Mouse (Mus musculus) embryonic facial prominence, embryonic 14.5 days (tissue): Measurements from ENCODE around the gene Bmp6. TPM values are rescaled to one million over a fixed set of nuclear protein-coding genes. Genes with fewer than 3 reads are reported as not detected.

ENCODE experiments used
- ATAC-seq: fragments of 200-750 bp; cut with Nextera tagmentation; 2 replicates; pipeline ENCODE4 v1.8.0; 2017; ENCODE audit warnings: low read depth, moderate number of reproducible peaks, moderate TSS enrichment
- DNase-seq: peaks from one replicate; pipeline ENCODE4 v3.0.0-alpha.2; 2015; ENCODE audit warnings: low spot score
- H3K27ac ChIP-seq: fragments of 300-500 bp; sonication (generic); replicated peaks from 2 replicates; pipeline ENCODE4 v1.5.1; 2014; ENCODE audit warnings: low read depth, mild to moderate bottlenecking, low read length, moderate library complexity
- H3K27me3 ChIP-seq: fragments of 300-500 bp; sonication (generic); replicated peaks from 2 replicates; pipeline ENCODE4 v1.6.1; 2014; ENCODE audit warnings: low read length; ENCODE audit not compliant: control insufficient read depth, insufficient read depth
- H3K36me3 ChIP-seq: fragments of 300-500 bp; sonication (generic); 2 replicates; pipeline ENCODE4 v1.6.1; 2014; ENCODE audit warnings: low read length, mixed read lengths; ENCODE audit not compliant: control insufficient read depth, insufficient read depth
- H3K4me1 ChIP-seq: fragments of 300-500 bp; sonication (generic); 2 replicates; pipeline ENCODE4 v1.6.1; 2014; ENCODE audit warnings: antibody characterized with exemption, low read length; ENCODE audit not compliant: control insufficient read depth, insufficient read depth
- H3K4me2 ChIP-seq: fragments of 300-500 bp; sonication (generic); 2 replicates; pipeline ENCODE4 v1.6.1; 2014; ENCODE audit warnings: low read depth, mild to moderate bottlenecking, low read length, moderate library complexity, mixed read lengths
- H3K4me3 ChIP-seq: fragments of 300-500 bp; sonication (generic); 2 replicates; pipeline ENCODE4 v1.5.1; 2014; ENCODE audit warnings: low read depth, mild to moderate bottlenecking, low read length
- H3K9ac ChIP-seq: fragments of 300-500 bp; sonication (generic); 2 replicates; pipeline ENCODE4 v1.6.1; 2014; ENCODE audit warnings: low read depth, mild to moderate bottlenecking, low read length, moderate library complexity, mixed read lengths
- H3K9me3 ChIP-seq: fragments of 300-500 bp; sonication (generic); 2 replicates; pipeline ENCODE4 v1.6.1; 2016; ENCODE audit warnings: low read length; ENCODE audit not compliant: control insufficient read depth
- WGBS: fragments of 180-500 bp; shearing (Covaris S2); extraction: QIAGEN DNeasy Blood & Tissue Kit; methylation state at CpG from one replicate; pipeline ENCODE4 v1.1.7; 2014; 5-methylcytosine and 5-hydroxymethylcytosine counted together
- polyA plus RNA-seq: library from polyadenylated mRNA; unstranded; fragments of >200 nt; fragmentation: Nextera tagmentation; extraction: Ambion mirVana; gene quantifications from 2 replicates; pipeline ENCODE4 v1.2.1, GENCODE M21; 2014

The Bmp6 gene
- polyA plus RNA-seq, result 3.7 and 3.9 TPM in 2 replicates

DNA sequence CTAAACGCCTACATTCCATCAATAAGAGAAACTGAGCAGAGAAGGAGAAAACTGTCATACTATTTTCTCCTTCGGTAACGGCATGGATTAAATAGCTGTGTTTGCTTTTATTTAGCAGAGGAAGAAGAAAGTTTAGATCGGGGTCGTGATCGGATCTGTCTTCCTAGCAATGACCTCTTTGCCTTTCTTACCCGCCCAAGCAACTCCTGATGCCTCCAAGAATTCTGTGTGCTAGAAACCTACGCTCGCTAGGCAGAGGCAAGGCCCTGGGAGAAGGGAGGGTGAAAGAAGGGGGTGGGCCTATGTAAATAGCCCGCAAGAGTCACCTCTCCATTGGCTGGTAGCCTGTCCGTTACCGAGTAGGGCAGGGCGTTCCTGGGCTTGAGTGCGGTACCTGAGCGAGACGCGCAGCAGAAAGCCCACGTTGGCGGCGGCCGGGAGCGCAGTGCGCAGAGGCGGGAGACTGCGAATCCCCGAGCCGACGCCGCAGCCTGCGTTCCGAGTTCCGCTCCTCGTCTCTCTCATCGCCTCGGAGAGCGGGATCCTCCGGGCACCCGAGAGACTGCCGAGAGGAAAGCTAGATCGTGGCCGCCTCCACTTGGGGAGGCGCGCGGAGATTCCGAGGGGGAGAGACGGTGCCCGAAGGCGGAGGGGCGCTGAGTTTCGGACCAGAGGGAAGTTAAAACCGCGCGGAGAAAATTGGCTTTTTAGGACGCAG, at the start of gene Bmp6:
Gene Bmp6, plus strand, starts transcription at position 395 of the 718 bp plus-strand sequence.
- Histone ChIP-seq H3K27ac (no peak within 1 kb of the TSS; the same call in 1 of the 2 replicates), H3K9ac (peak within 1 kb of the TSS; percentile 61), H3K4me3 (peak within 1 kb of the TSS; percentile 52), H3K9me3 (no peaks in the 10 kb centered on the region), H3K4me2 (peak within 1 kb of the TSS; percentile 93), H3K4me1 (peaks cover 18% of the 10 kb centered on the region), H3K36me3 (no peaks in the 10 kb centered on the region), H3K27me3 (peaks cover 44% of the 10 kb centered on the region)
- ATAC-seq (peak; percentile 98), DNase-seq (peak; percentile 96)
- 3% methylated on average over 48 of the region's 54 CpGs for WGBS

DNA sequence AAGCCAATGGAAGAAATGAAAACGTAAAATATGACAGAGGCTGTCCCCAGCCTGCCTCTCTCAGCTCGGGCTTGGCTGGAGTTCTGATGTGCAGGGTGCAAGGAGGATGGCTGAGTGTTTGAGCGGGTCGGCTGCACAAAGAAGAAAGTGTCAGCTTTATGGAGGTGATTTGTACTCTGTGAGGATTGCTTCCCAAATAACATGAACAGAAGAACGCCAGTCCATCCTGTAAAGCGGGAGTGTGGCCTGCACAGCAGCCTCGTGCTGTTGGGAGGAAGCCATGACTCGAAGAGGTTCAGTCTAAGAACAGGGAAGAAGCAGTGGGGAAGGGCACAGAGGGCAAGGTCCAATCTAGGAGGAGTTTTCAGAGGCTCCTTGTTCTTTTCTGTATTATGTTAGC, 48.7 kb upstream of the Bmp6 start:
- Histone ChIP-seq H3K27ac (no peak overlapping the region), H3K4me1 (0 out of 2 replicates have a peak, but pooled peaks cover under 1% of the 10 kb centered on the region), H3K9me3 (no peaks in the 10 kb centered on the region), H3K36me3 (no peaks in the 10 kb centered on the region), H3K4me3 (no peak overlapping the region), H3K4me2 (no peak overlapping the region), H3K27me3 (no peaks in the 10 kb centered on the region), H3K9ac (no peak overlapping the region)
- 65% methylated on average over 8 of the region's 8 CpGs for WGBS
- DNase-seq (no peak), ATAC-seq (no peak)

DNA sequence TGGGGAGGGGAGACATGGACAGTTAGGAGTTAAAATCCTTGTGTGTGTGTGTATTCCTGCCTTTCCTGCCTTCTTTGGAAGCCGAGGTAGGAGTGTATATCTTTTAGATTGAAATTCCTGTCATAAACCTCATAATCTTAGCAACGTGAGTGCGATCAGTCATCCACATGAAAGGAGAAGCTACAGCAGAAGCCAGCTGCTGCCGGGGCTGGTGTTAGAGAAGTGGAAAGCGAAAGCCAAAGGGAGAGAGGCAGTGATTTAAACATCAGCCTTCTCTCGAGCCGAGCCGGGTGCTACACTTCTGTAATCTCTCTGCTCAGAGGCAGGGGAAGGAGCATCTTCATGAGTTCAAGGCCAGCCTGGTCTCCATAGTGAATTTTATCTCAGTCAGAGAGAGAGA, 48.3 kb upstream of the Bmp6 start:
- no peak for DNase-seq
- Histone ChIP-seq H3K27me3 (no peaks in the 10 kb centered on the region), H3K4me3 (no peak overlapping the region), H3K36me3 (no peaks in the 10 kb centered on the region), H3K9ac (no peak overlapping the region), H3K27ac (no peak overlapping the region), H3K9me3 (no peaks in the 10 kb centered on the region), H3K4me1 (no peaks in the 10 kb centered on the region), H3K4me2 (no peak overlapping the region)
- WGBS, result 62% methylated on average over 8 of the region's 8 CpGs
- no peak for ATAC-seq

DNA sequence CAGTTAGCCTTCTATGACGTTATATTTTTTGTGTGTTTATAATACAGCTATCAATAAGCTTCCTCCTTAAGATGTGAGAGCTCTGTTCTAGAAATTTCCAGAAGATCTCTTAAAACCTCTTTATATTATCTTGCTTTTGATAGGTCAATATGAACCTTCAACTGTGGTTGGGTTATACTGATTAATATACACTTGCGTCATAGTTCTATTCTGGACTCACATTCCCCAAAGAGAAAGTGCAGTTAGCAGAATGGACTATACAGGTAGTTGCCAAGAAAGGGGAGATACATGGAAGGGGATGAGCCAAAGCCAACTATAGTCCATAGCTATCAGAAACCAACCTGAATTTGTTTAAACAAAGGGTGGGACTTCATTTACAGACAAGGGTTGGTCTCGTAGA, 33.8 kb upstream of the Bmp6 start:
- no peak overlapping the region for H3K9ac ChIP-seq
- no peaks in the 10 kb centered on the region for H3K4me1 ChIP-seq
- no peak overlapping the region for H3K4me2 ChIP-seq
- DNase-seq, result no peak
- no peak overlapping the region for H3K27ac ChIP-seq
- no peak overlapping the region for H3K4me3 ChIP-seq
- no peaks in the 10 kb centered on the region for H3K36me3 ChIP-seq
- WGBS, result 89% methylated on average over 3 of the region's 3 CpGs
- no peak for ATAC-seq
- no peaks in the 10 kb centered on the region for H3K9me3 ChIP-seq
- no peaks in the 10 kb centered on the region for H3K27me3 ChIP-seq

DNA sequence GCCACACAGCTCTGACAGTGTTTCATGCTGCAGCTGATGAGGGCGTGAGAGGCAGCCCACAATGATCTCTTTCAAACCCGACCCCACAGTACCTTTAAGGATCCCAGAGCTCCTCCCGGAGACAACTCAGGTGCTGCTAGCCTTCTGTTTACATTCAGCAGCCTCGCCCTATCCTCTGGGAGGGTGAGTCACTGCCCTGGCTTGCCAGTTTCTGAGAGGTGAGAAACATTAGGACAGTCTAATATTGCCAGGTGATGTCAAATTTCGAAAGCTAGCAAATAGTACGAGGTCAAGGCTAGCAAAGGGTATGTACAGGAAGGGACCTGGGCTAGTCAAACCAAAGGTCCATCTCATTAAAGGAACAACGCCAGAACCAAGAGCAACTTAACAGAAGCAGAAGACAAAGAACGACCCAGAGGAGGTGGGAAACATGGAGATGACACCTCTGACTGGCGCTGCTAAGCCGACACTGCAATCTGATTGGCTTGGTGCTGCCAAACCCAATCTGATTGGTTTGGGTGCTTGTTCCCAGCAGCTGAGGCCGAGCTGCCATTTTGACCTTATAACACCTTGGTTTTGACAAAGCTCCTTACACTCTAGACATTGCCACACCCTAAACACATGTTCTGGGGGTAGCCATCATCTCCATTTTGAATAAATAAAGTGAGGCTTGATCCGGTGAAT, 32.4 kb upstream of the Bmp6 start:
- H3K9me3 ChIP-seq, result no peaks in the 10 kb centered on the region
- no peaks in the 10 kb centered on the region for H3K36me3 ChIP-seq
- no peak overlapping the region for H3K9ac ChIP-seq
- DNase-seq (peak; percentile 44), ATAC-seq (peak; percentile 62)
- 73% methylated on average over 12 of the region's 12 CpGs for WGBS
- no peak overlapping the region for H3K27ac ChIP-seq
- no peaks in the 10 kb centered on the region for H3K4me1 ChIP-seq
- H3K27me3 ChIP-seq, result no peaks in the 10 kb centered on the region
- H3K4me3 ChIP-seq, result no peak overlapping the region
- H3K4me2 ChIP-seq, result no peak overlapping the region

DNA sequence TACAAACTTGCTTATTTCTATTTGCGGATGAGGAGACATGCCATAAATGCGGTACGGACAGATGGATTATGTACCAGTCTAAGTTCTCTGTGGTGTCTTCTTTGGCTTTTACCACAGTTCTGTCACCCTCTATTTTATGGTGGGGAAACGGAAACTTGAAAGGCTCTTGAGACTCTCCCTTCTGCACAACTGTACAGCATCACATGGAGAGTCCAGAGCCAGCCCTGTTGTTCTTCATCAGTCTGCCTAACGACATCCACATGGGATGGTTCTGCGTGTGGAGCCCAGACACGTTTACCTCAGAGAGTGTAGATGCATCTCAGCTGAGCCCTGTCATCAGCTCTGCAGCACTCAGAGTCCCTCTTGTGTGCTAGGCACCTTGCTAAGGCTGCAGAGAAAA, 30.3 kb upstream of the Bmp6 start:
- Histone ChIP-seq H3K9ac (no peak overlapping the region), H3K27ac (no peak overlapping the region), H3K27me3 (no peaks in the 10 kb centered on the region), H3K36me3 (no peaks in the 10 kb centered on the region), H3K4me2 (no peak overlapping the region), H3K4me1 (no peaks in the 10 kb centered on the region), H3K9me3 (no peaks in the 10 kb centered on the region), H3K4me3 (no peak overlapping the region)
- 51% methylated on average over 7 of the region's 7 CpGs for WGBS
- DNase-seq (peak; percentile 34), ATAC-seq (no peak)

DNA sequence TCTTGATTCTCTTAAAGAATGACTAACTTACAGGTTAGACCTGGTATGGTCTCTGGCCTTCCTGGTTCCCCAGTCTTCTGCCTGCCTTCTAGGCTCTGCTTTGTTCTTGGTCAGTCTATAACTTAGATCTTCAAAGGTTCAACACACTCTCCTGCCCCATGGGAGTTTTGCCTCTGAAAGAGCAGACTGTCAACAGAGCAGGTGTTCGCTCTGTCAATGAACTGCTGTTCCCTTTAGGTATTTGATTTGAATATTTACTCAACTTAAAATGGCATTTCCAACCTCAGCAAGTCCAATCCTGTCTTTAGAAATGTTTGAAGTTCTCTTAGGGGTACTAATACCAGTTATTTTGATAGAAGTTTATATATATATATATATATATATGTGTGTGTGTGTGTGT, 26.5 kb upstream of the Bmp6 start:
- 74% methylated on average over 1 of the region's 1 CpGs for WGBS
- Histone ChIP-seq H3K4me1 (peaks cover 3% of the 10 kb centered on the region; the same call in 1 of the 2 replicates), H3K9ac (no peak overlapping the region), H3K4me3 (no peak overlapping the region), H3K9me3 (no peaks in the 10 kb centered on the region), H3K4me2 (no peak overlapping the region), H3K36me3 (no peaks in the 10 kb centered on the region), H3K27me3 (no peaks in the 10 kb centered on the region), H3K27ac (no peak overlapping the region)
- no peak for DNase-seq
- ATAC-seq, result no peak

DNA sequence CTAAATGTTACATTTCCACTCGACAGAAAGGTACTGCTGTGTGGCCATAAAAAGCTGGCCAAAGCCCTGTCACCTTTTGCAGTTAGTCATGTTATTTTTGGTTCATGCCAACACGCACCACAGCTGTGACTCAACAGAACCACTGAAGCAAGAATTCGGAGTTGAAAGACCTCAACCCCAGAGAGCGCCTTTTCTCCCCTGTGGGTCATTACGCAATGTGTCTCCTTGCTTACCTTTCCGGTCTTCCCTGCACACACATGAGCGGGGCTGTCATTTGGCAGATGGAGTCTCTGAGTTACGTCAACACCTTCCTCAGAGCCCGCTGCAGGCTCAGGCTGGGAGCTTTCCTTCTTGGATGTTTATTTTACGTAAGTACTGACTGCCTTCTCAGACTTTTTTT, 24.6 kb upstream of the Bmp6 start:
- H3K4me2 ChIP-seq, result peak overlapping the region; percentile 18; the same call in 1 of the 2 replicates
- 44% methylated on average over 10 of the region's 10 CpGs for WGBS

More for the DNA sequence above, 24.6 kb upstream of the Bmp6 start:
- Histone ChIP-seq H3K27me3 (no peaks in the 10 kb centered on the region), H3K4me1 (peaks cover 3% of the 10 kb centered on the region; the same call in 1 of the 2 replicates), H3K4me3 (no peak overlapping the region), H3K9me3 (no peaks in the 10 kb centered on the region), H3K9ac (no peak overlapping the region), H3K36me3 (no peaks in the 10 kb centered on the region), H3K27ac (0 out of 2 replicates have a peak overlapping the region, but pooled peaks have one; percentile 21)
- ATAC-seq, result no peak
- DNase-seq, result peak; percentile 72
